Mouse (Mus musculus) midbrain, embryonic 10.5 days (tissue): ENCODE results near the gene Vnn3. TPM values are rescaled to one million over a fixed set of nuclear protein-coding genes. Genes with fewer than 3 reads are reported as not detected.

Experiments
- polyA plus RNA-seq: library from polyadenylated mRNA; unstranded; fragments of >200 nt; fragmentation: Nextera tagmentation; extraction: Ambion mirVana; gene quantifications from 2 replicates; pipeline ENCODE4 v1.2.1, GENCODE M21; 2016

Gene Vnn3
- polyA plus RNA-seq, 1 experiment from 2014 or later = not detected

Other genes with a start within 250 kb of the Vnn3 start
- 112 and 145 TPM in 2 replicates for gene Rps12, start 64.2 kb upstream of the Vnn3 start, polyA plus RNA-seq
- 10.4 and 12.2 TPM in 2 replicates for gene Slc18b1, start 54.5 kb upstream of the Vnn3 start, polyA plus RNA-seq
- gene Vnn1, start 43.2 kb downstream of the Vnn3 start, polyA plus RNA-seq = 2.2 and 3.5 TPM in 2 replicates
- not detected in 2 replicates for gene Taar1, start 68.9 kb downstream of the Vnn3 start, polyA plus RNA-seq
- gene Taar2, start 87.1 kb downstream of the Vnn3 start, polyA plus RNA-seq = not detected in 2 replicates
- gene Taar3, start 98.1 kb downstream of the Vnn3 start, polyA plus RNA-seq = not detected in 2 replicates
- not detected in 2 replicates for gene Taar4, start 109.0 kb downstream of the Vnn3 start, polyA plus RNA-seq
- not detected in 2 replicates for gene Taar5, start 119.2 kb downstream of the Vnn3 start, polyA plus RNA-seq
- gene Taar6, start 134.2 kb downstream of the Vnn3 start, polyA plus RNA-seq = not detected in 2 replicates
- gene Taar7a, start 142.0 kb downstream of the Vnn3 start, polyA plus RNA-seq = not detected in 2 replicates
- gene Taar7b, start 148.5 kb downstream of the Vnn3 start, polyA plus RNA-seq = not detected in 2 replicates
- gene Taar7d, start 175.8 kb downstream of the Vnn3 start, polyA plus RNA-seq = not detected in 2 replicates
- not detected in 2 replicates for gene Taar7e, start 186.2 kb downstream of the Vnn3 start, polyA plus RNA-seq
- gene Taar7f, start 198.0 kb downstream of the Vnn3 start, polyA plus RNA-seq = not detected in 2 replicates
- gene Taar8a, start 225.0 kb downstream of the Vnn3 start, polyA plus RNA-seq = not detected in 2 replicates
- gene Taar8b, start 240.8 kb downstream of the Vnn3 start, polyA plus RNA-seq = not detected in 2 replicates